Mouse (Mus musculus) layer of hippocampus, adult 18-20 months (tissue): ENCODE results near the gene Btbd1. TPM values are rescaled to one million over a fixed set of nuclear protein-coding genes. Genes with fewer than 3 reads are reported as not detected.

ENCODE experiments used
- DNase-seq, 2 experiments: peaks; one replicate each; pipeline ENCODE4 v3.0.0; 2022; ENCODE audit warnings: low spot score in 2 of 2
- long read RNA-seq: library from polyadenylated mRNA; stranded (forward); transcript quantifications from one replicate; pipeline ENCODE4 v2.0.0, GENCODE M21; 2021
- total RNA-seq, 2 experiments: library from RNA; stranded (reverse); gene quantifications; 2 replicates each; pipeline ENCODE4 v1.2.3; 2021

The Btbd1 gene
- 100 to 1,000 TPM; 105 to 109 TPM for total RNA-seq
- long read RNA-seq, transcript Btbd1-201 (8 exons, 3,001 nt), result major isoform, 416 of 437 reads
- long read RNA-seq, partial matches to known transcripts, result 4 of 437 reads
- long read RNA-seq, other reads (novel, unspliced or antisense), result 17 of 437 reads

- DNase-seq, result peak; percentile 78 to 86
These were observed at the start of gene Btbd1 for GRCm38 (mm10) chr7:81829379-81829894. Gene Btbd1, minus strand, starts transcription at chr7:81829431.

- no peak for DNase-seq
These were observed 46.1 kb upstream of the Btbd1 start for GRCm38 (mm10) chr7:81875372-81875771.

DNA sequence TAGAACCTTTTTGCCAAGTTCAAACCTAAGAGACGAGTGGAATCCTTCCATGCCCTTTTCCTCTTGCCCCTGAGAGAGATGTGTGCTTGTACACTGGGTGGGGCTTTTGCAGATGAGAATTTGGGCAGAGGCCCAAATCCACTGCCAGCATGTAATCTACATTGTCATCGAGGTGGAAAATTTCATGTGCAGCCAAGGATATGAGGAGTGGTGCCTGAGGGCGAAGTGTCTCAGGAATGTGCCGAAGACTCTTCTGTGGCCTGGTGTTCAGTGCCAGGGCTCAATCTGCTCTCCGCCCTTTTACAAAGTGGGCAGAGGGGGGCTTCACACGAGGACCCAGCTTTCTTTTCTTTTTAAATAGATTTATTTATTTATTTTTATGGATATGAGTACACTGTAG, 45.4 kb upstream of the Btbd1 start:
- DNase-seq, result no peak

- DNase-seq, result no peak
These were observed 44.6 kb upstream of the Btbd1 start for GRCm38 (mm10) chr7:81873807-81874206.

DNA sequence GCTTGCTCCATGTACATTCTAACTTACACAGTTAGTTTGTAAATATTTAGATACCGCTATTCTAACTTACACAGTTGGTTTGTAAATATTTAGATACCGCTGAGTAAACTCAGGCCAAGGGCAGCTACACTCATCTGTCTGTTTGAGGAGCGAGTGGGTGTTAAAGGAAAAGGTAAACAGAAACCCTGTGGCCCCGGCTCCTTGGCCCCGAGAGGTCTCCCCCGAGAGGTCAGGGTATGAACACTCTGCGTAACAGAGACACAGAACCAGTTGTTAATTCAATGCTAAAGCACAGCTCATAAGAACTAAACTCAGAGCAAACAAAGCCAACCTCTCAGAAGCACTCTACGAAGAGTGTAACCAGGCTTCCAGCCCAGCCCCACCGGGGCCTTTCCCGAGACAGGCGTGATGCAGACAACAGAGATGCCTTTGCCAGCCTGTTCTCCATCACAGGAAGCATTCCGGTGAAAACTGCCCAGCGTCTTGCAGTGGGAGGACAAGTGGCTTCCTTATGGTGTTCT, 43.3 kb upstream of the Btbd1 start:
- no peak for DNase-seq

DNA sequence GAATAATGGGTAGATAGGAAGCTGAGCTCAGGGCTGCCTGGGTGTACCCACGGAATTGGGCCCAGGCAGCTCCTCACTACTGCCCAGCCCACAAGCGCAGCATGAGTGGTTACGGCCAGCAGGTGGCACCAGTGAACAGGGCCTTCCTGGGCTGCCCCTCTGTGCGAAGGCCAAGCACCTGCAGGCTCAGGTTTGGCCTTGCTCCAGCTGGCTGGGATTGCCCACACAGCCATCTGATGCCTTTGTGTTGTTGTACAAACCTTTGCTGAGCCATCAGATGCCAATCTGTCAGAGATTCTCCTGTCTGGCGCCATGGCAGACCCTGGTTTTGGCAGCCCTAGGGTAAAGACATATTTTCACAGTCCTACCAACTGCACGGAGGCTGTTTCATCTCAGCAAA, 38.9 kb upstream of the Btbd1 start:
- DNase-seq, result peak; percentile 61 to 78

DNA sequence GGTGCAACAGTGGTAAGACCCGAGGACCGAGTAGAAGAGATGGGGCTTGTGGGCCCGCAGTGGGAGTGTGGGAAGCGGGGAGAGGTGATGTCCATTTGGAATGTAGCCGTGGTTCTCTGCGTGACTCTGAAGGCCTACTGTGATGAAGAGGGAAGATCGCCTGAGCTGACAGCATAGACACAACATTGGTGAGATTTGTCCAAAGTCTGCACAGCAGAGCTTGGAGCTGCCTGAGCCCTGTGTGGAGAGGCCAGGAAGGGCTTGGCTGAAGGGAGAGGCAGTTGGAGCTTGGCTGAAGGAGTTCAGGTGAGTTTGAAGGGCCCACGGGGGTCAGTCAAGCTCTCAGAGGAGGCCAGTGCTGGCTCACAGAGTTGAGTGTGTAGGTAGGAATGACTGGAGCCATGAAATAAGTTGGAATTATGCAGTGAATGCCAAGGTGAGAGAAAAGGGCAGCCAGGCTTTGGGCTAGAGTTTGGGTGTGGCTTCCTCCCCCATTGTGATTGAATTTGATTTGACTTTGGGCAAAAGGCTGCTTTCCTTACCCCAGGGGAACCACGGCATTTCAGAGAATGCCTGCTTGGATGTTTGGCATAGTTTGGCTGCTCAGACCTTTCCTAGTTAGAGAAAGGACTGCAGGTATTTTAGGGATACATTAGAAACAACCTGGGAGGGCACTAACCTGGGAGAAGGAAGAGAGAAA, 38.1 kb upstream of the Btbd1 start:
- no peak for DNase-seq

DNA sequence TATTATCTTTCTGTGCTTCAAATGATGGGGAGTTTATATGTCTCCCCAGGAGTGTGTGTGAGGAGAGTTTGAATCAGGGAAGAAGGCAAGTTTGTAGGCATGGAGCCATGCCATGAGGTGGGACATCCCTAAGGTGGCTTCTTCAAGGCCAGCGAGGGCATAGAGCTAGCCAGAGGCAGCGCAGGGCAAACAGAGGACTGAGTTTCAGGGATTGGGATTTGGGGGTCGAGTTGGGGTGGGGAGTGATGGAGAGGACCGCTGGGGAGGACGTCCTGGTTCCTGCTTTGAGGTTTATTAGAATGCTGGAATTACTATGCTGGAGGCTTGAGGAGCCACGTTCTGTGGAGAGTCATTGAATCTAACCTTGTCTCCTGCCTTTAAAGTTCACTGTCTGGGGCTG, 36.7 kb upstream of the Btbd1 start:
- no peak for DNase-seq

DNA sequence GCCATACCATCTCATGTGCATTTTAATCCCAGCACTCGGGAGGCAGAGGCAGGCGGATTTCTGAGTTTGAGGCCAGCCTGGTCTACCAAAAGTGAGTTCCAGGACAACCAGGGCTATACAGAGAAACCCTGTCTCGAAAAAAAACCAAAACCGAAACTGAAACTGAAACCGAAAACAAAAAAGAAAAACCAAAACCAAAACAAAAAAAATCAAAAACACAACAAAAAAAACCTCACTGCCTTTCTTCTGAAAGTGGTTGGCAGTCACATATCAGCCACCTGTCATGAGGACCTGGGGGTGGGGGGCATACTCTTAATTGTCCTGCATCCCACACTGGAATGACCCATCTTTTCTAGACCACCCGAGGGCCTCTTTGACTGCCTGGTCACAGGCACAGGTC, 35.3 kb upstream of the Btbd1 start:
- DNase-seq, result no peak

DNA sequence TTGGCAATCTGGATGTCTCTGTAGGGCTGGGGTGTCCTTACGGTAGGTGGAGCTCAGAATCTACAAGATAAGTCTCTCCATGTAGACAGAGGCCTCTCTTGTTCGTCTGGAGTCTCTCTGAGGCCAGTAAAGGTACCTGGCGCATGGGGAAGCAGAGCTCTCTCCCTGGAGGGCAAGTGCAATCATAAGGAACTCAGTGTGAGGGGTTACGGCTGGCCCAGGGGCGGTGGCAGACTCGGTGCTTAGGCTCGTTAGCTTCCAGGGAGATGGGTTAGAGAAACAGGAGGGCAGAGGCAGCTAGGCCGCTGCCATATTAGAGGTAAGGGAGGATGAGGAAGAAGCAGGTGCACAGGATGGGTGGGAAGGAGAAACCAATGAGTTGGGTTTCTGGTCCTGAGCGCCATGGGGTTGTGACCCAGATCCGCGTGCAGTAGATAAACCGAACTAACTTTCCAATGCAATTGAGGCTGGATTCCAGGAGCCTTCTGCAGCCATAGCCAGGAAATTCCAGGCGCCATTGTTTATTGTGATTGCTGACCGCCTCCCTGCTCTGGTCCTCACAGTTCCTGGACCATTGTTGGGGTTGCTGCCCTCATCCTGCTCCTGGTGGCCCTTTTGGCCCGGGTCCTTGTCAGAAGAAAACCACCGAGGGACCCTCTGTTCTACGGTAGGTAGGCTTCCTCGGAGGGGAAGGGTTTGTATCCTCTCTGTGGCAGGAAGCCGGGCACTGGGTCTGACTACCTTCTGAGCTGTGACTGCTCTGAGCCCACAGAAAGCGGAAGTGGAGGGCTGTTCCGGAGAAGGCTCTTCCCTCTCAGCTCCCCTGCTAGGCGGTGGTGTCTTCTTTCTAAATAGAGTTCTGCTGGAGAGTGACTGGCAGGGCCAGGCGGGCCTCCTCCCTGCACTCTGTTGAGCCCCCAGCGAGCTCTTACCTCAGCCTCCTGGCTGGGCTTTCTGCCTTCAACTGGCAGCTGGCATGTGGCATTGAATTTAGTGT, 33.7 kb upstream of the Btbd1 start:
- no peak for DNase-seq

DNA sequence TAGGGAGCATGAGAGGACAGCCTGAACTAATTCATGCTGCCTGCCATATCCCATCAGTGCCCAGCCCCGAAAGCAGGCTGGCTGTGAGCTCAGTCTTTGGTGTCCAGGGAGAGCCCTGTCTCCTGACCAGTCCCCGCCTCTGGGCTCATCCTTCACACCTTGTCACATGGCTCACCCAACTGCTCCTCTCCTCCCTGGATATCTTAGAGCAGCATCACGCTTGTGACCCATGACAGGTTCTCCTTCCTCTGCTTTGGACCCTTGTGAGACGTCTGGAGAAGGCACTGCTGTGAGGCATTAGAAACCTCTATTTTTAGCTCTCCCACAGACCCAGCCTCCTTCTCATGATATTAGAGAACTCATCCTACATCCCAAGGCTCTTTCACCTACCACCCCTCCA, 32.7 kb upstream of the Btbd1 start:
- no peak for DNase-seq

DNA sequence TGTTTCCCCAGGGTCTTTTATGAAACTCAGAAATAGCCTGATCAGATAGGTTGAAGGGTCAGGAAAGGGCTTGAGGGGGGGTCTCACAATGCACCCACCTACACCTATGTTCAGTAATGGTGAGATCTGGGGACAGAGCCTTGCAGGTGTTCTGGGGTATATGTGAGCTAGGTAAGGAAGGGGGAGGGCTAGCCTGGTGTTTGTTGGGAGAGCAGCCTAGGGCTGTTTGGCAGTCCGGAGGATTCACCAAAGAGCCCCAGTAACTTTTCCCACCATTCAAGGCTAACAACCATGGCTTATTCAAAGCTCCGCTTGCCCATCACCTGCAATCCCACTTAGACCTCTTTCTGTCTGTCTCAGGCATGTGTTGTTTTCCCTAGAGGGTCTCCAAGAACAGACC, 32.2 kb upstream of the Btbd1 start:
- DNase-seq, result no peak

DNA sequence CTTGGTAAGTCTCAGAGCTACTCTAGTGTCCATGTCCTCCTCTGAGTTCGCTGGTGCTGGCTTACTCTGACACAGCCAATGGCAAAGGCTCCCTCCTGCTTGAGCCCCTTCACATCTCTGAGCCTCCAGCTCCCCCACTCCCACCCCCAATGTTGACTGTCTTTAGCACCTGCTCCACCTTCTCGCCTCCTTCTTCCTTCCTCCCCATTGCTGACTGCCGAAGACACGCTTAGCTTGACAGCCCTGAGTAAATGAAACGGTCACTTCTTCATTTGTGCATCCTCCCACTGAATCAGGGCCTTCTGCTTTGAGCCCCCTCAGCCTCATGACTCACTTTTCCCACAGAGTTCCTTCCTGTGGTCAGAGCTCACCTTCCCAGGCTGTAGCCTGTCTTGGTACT, 31.8 kb upstream of the Btbd1 start:
- DNase-seq, result no peak

DNA sequence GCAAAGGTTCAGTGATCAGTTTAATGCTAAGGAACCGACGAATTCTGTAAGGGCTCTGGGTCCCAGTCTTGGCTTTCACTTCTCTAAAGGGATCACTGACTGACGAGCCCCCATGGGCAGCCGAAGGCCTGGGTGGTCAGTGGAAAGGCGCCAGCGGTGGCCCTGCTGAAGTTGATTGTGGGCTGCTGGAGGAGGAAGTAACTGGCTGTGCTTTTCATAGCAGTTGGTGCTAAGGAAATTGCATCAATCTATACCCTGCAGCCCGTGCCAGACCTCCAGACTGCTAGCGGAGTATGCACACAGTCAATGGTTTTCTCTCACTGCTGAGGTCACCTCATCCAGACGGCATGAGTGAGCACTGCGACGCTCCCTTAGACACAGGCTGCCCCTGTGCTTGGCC, 30.8 kb upstream of the Btbd1 start:
- peak in 1 of 2 experiments; percentile 17 for DNase-seq

DNA sequence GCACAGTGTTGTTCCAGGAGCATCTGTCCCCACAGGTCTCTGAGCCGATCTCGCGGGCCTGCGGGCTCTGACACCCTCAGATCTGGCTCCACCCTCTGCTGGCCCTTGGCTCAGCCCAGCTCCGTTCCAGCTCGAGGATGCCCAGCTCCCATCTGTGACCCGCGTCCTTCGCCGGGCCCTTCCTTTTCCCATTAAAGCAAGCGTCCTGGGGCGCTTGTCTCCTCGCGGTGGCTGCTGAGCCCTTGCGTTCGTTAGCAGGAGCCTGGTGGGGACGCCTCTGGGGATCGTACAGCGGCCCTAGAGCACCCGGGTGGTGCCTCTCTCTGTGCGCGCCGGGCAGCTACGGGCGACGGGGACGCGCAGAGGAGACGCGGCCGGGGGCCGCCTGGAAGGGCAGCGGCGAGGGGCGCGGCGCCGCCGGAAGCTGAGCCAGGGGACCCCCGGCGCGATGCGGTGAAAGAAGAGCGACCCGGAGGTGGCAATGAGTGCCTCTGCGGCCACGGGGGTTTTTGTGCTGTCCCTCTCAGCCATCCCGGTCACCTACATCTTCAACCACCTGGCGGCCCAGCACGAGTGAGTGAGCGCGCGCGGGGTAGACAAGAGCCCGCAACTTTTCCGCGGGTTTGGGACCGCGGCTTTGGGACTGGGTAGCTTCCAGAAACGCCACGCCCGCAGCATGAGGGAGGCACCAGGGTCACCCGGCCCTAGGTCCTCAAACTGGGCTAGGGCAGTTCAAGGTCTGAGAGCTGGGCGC, 29.9 kb upstream of the Btbd1 start, which contains the start of gene Tm6sf1:
Gene Tm6sf1 (plus strand): TSS at position 34 of the 754 bp plus-strand sequence.
- peak in 1 of 2 experiments; percentile 19 for DNase-seq

DNA sequence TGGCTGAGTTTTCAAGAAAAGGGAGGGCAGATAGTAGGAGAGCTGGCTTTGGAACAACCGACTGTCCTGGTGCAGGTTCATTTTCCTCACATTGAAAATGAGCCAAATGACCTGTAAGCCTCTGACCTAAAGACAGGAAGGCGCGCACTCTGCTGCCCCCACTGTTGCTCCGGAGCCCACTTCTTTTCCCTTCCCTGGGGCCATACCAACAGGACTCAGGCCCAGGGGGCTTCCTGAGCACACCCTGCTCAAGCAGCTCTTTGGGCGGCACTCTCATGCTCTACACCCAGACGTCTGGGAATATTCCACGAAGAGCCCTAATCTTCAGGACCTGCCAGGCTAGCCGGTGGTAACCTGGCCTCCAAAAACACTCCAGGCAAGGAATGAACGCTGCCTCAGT, 29.0 kb upstream of the Btbd1 start:
- no peak for DNase-seq

- no peak for DNase-seq
These were observed 27.0 kb upstream of the Btbd1 start for GRCm38 (mm10) chr7:81856221-81856620.

- no peak for DNase-seq
These were observed 26.5 kb upstream of the Btbd1 start, which contains the start of gene Gm10160 for GRCm38 (mm10) chr7:81855694-81856093. Gene Gm10160, minus strand, starts transcription at chr7:81855794.

GRCm38 (mm10) chr7:81854568-81855307, 25.5 kb upstream of the Btbd1 start:
- DNase-seq, result peak in 1 of 2 experiments; percentile 21

GRCm38 (mm10) chr7:81851706-81852105, 22.5 kb upstream of the Btbd1 start:
- no peak for DNase-seq
